Mouse (Mus musculus) CH12.LX (cell line): ENCODE measurements at regions not wholly inside any gene's neighbourhood (a gene's known extent, or its start where the extent isn't known, plus 50 kb on each side); places are given as distances from the start of the nearest gene placed in this dataset.

ENCODE experiments used
- BHLHE40 ChIP-seq: IDR thresholded peaks from 2 replicates; pipeline ENCODE4 v1.6.1; 2011; ENCODE audit warnings: mild to moderate bottlenecking, low read depth, low read length, improper control_type of control experiment
- CTCF ChIP-seq, 2 experiments: IDR thresholded peaks in 1 of 2; conservative IDR thresholded peaks in 1 of 2; 2 replicates each; pipeline ENCODE4 v1.5.1; 2011 to 2012; ENCODE audit warnings: low read depth in 2 of 2, low read length in 2 of 2, improper control_type of control experiment in 1 of 2, inconsistent platforms in 1 of 2, mild to moderate bottlenecking in 1 of 2, moderate library complexity in 1 of 2
- E2F4 ChIP-seq: IDR thresholded peaks from 2 replicates; pipeline ENCODE4 v1.6.1; 2011; ENCODE audit warnings: low read depth, low read length, improper control_type of control experiment; ENCODE audit not compliant: insufficient replicate concordance
- ETS1 ChIP-seq: conservative IDR thresholded peaks from 2 replicates; pipeline ENCODE4 v1.6.1; 2012; ENCODE audit warnings: low read depth, mild to moderate bottlenecking, inconsistent platforms, low read length, improper control_type of control experiment, moderate library complexity
- MAX ChIP-seq: IDR thresholded peaks from 2 replicates; pipeline ENCODE4 v1.6.1; 2011; ENCODE audit warnings: low read length, improper control_type of control experiment
- MEF2A ChIP-seq: IDR thresholded peaks from 2 replicates; pipeline ENCODE4 v1.6.1; 2014; ENCODE audit warnings: low read depth, mild to moderate bottlenecking, inconsistent platforms, low read length, improper control_type of control experiment, borderline replicate concordance
- NELFE ChIP-seq: IDR thresholded peaks from 2 replicates; pipeline ENCODE4 v1.6.1; 2011; ENCODE audit warnings: low read depth, low read length, improper control_type of control experiment
- POLR2A ChIP-seq: IDR thresholded peaks from 2 replicates; pipeline ENCODE4 v1.6.1; 2011; ENCODE audit warnings: low read depth, mild to moderate bottlenecking, improper control_type of control experiment, low read length
- POLR2AphosphoS2 ChIP-seq: IDR thresholded peaks from 2 replicates; pipeline ENCODE4 v1.6.1; 2011; ENCODE audit warnings: low read depth, low read length, improper control_type of control experiment
- RAD21 ChIP-seq: IDR thresholded peaks from 2 replicates; pipeline ENCODE4 v1.6.1; 2011; ENCODE audit warnings: low read depth, mild to moderate bottlenecking, low read length, improper control_type of control experiment, moderate library complexity
- SIN3A ChIP-seq: IDR thresholded peaks from 2 replicates; pipeline ENCODE4 v1.6.1; 2012; ENCODE audit warnings: low read length, improper control_type of control experiment, inconsistent platforms
- UBTF ChIP-seq: IDR thresholded peaks from 2 replicates; pipeline ENCODE4 v1.6.1; 2012; ENCODE audit warnings: low read depth, mild to moderate bottlenecking, inconsistent platforms, low read length, improper control_type of control experiment, moderate library complexity
- ZKSCAN1 ChIP-seq: IDR thresholded peaks from 2 replicates; pipeline ENCODE4 v1.6.1; 2012; ENCODE audit warnings: low read depth, inconsistent platforms, low read length, improper control_type of control experiment, borderline replicate concordance

DNA sequence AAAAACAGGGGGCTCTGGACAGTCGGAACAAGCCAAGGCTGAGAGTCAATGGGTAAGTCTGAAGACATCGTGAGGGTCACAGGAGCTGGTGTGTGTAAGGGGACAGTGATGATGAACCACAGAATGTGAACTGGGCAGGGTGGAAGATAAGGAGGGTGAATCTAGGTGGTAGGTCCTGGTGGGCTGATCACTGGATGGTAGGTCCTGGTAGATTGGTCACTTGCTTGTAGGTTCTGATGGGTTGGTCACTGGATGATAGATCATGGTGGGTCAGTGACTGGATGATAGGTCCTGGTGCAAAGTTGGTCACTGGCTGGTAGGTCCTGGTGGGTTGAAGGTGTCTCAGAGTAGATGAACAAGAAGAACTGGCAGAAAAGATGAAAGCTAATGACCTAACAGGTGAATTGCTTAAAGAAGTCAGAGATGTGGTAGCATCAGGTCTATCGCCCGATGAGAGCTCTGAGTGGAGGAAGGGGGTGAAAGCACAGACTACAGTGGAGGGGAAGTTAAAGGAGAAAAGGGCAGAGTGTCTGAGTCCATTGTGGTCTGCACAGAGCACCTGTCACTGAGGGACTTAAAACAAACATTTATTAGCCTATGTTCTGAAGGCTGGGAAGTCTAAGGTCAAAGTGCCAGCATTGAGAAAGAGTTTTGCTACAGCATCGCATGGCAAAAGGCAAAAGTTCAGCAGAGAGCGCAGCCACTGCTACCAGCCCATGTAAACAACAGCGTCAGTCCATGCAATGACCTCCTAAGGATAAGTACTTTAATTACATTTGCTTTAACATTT is 58.7 kb upstream of the Foxo6 start:
- no peak for TF ChIP-seq SIN3A
- no peak for TF ChIP-seq BHLHE40
- TF ChIP-seq E2F4: no peak
- TF ChIP-seq NELFE: no peak
- TF ChIP-seq POLR2A: no peak
- TF ChIP-seq CTCF (conservative IDR thresholded peaks at IDR 0.05 in 1 of 2, IDR thresholded peaks at IDR 0.05 in 1 of 2; ENCODE audit: low read depth in 2 of 2, low read length in 2 of 2): no peak
- no peak for TF ChIP-seq MAX
- TF ChIP-seq UBTF: no peak
- TF ChIP-seq MEF2A: no peak
- no peak for TF ChIP-seq RAD21
- TF ChIP-seq ZKSCAN1: no peak
- TF ChIP-seq POLR2AphosphoS2: no peak
- TF ChIP-seq ETS1: no peak
